Mouse (Mus musculus) brown adipose tissue, adult 24 weeks (tissue): ENCODE measurements around the gene Spire2. TPM values are rescaled to one million over a fixed set of nuclear protein-coding genes. Genes with fewer than 3 reads are reported as not detected.
A peak's percentile ranks its signal among the peaks of the same experiment; 100 is the strongest.

ENCODE experiments used
- H3K27ac ChIP-seq: fragments of 200-500 bp; replicated peaks from 2 replicates; pipeline ENCODE4 v1.5.1; 2012; ENCODE audit warnings: low read depth, mild to moderate bottlenecking, low read length
- H3K4me1 ChIP-seq: fragments of 200-500 bp; 2 replicates; pipeline ENCODE4 v1.6.1; 2012; ENCODE audit warnings: low read length, mixed read lengths; ENCODE audit not compliant: control insufficient read depth, insufficient read depth, insufficient read length
- H3K4me3 ChIP-seq: fragments of 200-500 bp; 2 replicates; pipeline ENCODE4 v1.5.1; 2012; ENCODE audit warnings: low read depth, mild to moderate bottlenecking, low read length, moderate library complexity; ENCODE audit not compliant: insufficient read depth
- polyA plus RNA-seq: library from polyadenylated mRNA; stranded (reverse); fragments of >200 nt; gene quantifications from 2 replicates; pipeline ENCODE4 v1.2.4, GENCODE M21; 2012; ENCODE audit not compliant: missing spikeins, insufficient read depth, insufficient read length

The Spire2 gene
- polyA plus RNA-seq, 1 experiment, result not detected

DNA sequence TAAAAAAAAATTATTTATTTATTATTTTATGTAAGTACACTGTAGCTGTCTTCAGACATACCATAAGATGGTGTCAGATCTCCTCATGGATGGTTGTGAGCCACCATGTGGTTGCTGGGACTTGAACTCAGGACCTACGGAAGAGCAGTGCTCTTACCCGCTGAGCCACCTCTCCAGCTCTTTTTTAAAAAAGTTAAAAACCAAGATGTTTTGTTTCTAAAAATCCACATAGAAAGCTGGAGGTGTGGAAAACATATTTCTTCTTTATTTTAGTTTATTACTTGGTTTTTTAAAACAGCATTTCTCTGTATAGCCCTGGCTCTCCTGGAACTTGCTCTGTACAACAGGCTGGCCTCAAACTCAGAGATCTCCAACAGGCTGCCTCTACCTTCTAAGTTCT, 4.0 kb upstream of the Spire2 start:
- Histone ChIP-seq H3K4me1 (no peaks in the 10 kb centered on the region), H3K27ac (no peak overlapping the region), H3K4me3 (no peak overlapping the region)

DNA sequence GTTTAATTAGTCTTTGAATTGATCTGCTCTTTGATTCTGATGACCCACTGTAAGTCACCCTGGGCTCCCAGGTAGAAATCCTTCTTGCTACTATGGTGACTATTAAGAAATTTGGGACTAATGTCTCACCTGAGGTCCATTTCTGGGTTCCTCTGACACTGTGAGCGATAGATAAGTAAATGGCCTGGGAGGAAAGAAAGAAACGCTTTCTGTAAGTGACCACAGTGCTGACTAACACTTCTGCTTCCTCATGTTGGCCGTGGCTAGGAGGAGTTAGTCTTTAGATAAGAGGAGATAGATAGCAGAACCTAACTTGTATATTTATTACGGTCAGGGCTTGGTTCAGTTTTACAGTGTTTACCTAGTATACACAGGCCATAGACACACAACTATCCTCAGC, 3.2 kb upstream of the Spire2 start:
- H3K4me1 ChIP-seq, result no peaks in the 10 kb centered on the region
- H3K4me3 ChIP-seq, result no peak overlapping the region

DNA sequence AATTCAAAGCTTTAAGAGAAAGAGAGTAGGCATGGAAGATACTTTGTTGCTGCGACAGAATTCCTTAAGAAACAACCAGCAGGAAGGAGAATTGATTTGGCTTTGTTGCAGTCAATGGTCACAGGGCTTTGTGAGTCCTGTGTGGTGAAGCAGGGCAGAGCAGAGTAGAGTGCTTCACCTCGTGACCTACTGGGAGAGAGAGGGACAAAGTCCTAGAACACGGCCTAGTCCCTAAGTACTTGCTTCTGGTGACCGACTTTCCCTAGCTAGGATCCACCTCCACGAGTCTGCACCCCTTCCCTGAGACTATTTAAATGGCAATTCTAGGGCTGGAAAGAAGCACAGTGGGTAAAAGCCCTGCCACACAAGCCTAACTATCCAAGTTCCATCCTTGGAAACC, 2.6 kb upstream of the Spire2 start:
- no peak overlapping the region for H3K4me3 ChIP-seq
- no peak overlapping the region for H3K27ac ChIP-seq
- H3K4me1 ChIP-seq, result no peaks in the 10 kb centered on the region

More for the DNA sequence above, 3.2 kb upstream of the Spire2 start:
- H3K27ac ChIP-seq, result no peak overlapping the region

DNA sequence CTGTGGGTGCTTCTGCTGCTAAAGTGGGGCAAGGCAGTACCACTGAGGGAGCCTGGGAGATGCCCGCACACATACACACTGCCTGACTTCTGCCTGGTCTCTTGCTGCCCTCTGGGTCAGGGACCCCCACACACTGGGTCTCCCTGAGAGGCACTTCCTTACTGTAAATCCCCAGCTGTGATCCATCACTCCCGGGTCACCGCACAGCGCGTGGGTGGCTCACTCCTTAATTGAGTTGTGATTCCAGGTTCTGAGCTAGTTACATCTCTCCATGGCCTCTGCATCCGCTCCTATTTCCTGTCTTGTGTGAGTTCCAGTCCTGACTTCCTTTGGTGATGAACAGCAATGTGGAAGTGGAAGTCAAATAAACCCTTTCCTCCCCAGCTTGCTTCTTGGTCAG, 1.8 kb upstream of the Spire2 start:
- Histone ChIP-seq H3K27ac (no peak overlapping the region), H3K4me1 (no peaks in the 10 kb centered on the region), H3K4me3 (no peak overlapping the region)

DNA sequence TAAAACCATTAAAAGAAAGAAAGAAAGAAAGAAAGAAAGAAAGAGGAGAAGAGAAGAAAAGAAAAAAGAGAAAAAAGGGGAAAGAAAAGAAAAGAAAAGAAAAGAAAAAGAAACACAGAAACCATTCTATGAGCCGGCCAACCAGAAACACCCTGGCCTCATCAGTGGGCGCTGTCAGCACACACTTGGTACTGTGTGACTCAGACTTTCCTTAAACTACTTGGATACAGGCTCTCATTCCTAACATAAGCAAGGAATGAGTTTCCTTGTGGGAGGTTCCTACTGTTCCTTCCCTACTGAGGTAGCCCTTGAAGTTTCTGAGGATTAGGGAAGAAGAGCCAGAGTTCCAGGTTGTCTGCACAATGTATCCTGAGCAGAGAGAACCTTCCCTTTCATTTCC, 1.2 kb upstream of the Spire2 start:
- no peak overlapping the region for H3K4me3 ChIP-seq
- H3K4me1 ChIP-seq, result no peaks in the 10 kb centered on the region
- H3K27ac ChIP-seq, result no peak overlapping the region

DNA sequence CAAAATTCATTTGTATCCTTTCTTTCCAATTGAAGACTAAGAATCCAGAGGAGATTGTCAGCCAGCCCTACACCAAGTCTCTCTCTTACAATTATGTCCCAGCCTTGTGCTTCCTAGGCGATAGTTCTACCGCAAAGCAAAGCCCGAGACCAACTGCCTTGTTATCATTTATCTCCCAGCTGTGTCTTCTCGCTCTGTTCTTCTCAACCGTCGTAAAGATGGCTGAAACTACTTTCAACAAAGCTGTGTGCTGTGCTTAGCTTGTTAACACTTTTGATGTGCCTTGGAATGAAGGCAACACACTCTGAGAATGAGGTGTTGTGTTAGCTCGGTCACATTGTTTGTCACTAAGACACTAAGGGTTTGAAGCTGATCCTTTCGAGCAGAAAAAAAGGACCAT, 703 bp upstream of the Spire2 start:
- H3K4me3 ChIP-seq, result no peak overlapping the region
- H3K27ac ChIP-seq, result no peak overlapping the region
- H3K4me1 ChIP-seq, result no peaks in the 10 kb centered on the region

DNA sequence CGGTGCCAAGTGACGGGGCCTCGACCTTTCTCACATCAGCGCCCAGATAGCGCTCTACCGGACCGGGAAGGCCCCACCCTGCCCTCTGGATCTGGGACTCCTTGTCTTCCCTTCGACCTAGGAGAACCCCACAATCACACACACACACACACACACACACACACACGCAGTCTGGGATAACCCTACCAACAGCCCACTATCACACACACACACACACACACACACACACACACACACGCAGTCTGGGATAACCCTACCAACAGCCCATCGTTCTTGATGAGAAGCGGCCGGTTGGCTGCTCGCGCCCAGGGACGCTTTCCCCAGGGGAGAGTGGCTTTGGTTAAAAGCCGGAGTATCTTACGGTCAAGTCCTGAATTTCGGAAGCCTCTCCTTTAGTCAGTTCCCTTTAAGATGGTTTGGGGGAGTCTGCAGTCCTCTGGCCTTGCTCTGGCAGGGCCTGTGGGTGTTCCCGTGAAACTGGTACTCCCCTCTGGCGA, 626 bp downstream of the Spire2 start:
- peak overlapping the region; percentile 56 for H3K4me3 ChIP-seq
- H3K27ac ChIP-seq, result no peak overlapping the region

DNA sequence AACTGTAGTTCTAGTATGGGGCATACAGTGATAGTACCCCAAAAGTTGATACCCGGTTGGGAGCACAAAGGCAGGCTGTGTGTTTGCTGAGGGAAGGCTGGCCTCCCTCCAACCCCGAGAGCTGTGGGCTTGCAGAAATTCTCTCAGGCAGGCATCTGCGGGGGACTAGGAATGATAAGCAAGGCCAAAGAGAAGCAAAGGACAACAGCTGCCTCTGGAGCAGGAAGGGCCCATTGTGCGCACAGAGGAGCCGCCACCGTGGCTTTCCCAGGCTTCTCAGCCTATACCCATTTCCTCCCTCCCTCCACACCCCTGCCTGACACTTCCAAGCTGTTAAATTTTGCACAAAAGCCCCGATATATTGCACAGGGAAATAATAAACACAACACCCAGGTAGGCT, 1.4 kb downstream of the Spire2 start:
- Histone ChIP-seq H3K4me3 (no peak overlapping the region), H3K27ac (no peak overlapping the region), H3K4me1 (no peaks in the 10 kb centered on the region)

More for the DNA sequence above, 626 bp downstream of the Spire2 start:
- H3K4me1 ChIP-seq, result no peaks in the 10 kb centered on the region

DNA sequence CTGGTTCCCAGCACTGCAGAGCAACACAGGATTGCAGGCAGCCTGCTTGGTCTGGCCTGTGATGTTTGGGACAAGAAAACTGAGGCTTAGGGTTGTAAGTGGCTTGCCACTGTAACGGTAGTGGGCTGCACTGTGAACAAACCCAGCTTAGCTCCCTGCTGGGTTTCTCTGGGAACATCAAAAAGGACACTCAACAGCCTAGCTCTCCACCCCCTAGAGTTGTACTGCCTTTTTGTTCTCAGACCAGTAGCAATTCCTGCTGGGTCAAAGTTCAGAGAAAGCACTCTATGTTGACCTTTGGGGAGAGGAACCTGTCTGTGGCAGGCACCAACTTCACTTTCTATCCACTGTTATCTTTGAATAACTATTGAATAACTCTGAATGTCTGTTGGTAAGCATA, 2.0 kb downstream of the Spire2 start:
- no peaks in the 10 kb centered on the region for H3K4me1 ChIP-seq
- no peak overlapping the region for H3K4me3 ChIP-seq
- H3K27ac ChIP-seq, result no peak overlapping the region

DNA sequence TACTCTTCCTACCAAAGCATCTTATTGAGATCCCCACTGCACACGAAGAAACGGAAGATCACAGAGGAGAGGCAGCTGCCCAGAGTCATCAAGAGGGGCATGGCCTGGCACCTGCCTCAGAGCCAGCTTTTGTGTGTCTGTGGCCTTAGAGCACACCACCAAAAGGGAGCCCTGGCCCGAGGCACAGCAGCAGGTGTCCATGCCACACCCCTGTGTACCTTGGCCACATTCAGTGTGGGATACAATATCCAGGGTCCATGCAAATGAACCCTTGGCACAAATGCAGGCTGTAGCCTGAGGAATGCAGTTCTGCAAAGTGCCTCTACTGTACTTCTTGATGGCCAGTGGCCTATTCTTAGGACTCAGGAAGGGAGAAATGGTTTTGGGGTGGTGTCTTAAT, 5.0 kb downstream of the Spire2 start:
- Histone ChIP-seq H3K4me3 (no peak overlapping the region), H3K27ac (no peak overlapping the region), H3K4me1 (peaks cover 4% of the 10 kb centered on the region; the same call in 1 of the 2 replicates)

DNA sequence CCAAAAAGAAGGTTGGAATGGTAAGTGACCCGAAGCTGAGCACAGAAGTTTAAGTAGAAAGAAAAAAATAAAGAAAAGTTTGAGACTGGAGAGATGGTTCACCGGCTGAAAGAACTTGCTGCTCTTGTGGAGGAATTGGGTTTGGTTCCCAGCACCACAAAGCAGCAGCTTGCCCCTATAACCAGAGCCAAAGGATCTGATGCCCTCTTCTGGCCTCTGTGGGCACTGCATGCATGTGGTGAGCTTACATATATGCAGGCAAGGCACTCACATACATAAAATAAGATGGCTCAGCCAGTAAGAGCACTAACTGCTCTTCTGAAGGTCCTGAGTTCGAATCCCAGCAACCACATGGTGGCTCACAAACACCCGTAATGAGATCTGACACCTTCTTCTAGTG, 7.6 kb downstream of the Spire2 start:
- H3K4me1 ChIP-seq, result peaks cover 4% of the 10 kb centered on the region; the same call in 1 of the 2 replicates
- no peak overlapping the region for H3K27ac ChIP-seq
- no peak overlapping the region for H3K4me3 ChIP-seq

DNA sequence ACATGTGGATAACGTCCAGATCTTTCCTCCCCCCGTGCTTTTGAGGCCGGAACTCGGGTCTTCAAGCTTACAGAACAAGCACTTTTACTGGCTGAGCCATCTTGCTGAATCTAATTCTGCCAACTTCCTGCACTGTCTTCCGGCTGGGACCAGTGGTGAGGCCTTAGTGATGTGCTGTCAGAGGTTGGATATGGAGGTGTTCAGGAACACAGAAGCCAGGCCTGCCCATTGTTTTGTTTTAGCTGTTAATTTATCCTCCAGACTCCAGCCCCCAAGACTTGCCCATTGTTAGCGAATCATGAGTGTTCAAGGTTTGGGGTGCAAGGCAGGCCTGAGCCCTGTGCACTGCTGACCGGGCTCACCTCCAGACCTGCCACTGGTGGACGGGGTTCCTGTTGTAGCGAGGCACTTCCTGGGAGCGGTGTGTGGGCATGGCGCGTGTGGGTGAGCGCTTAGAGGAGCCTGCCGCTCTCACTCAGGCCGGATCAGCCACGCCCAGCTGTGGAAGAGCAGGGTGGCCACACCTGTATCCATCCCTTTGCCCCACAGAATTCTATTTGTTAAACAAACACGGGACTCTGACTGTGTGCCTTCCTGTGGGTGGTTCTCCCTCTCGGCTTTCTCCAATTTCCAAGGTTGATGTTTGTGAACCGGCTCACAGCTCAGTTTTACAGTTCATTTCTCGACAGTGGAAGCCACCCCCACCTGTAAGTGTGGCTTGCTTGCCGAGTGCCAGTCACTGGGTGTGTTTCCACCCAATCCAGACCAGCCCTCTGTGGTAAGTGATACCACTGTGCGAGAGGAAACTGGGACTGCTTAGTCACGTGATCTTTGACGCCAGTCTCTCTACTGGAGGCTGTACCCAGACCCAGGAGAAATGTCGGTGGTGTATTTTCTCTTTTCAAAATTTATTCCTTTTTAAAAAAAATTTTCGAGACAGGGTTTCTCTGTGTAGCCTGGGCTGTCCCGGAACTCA, 8.8 kb downstream of the Spire2 start:
- H3K4me1 ChIP-seq, result peaks cover 4% of the 10 kb centered on the region; the same call in 1 of the 2 replicates
- no peak overlapping the region for H3K27ac ChIP-seq
- H3K4me3 ChIP-seq, result no peak overlapping the region

DNA sequence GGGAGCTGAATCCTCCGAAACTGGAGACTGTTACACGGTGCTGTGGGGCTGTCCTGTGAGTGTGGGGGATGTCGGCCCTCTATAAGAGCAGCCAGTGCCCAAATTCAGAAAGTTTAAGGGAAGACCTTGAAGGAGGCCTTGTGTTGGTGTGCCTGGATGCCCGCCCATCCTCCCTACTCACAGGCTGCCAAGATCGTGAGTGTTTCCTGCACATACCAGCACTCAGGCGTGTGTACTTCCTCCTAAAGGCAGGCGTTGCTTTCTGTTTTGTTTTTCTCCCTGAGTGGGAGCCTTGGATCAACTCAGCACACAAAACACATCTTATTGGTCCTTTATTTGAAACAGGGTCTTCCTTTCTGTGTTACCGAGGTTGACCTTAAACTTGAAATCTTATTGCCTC, 9.7 kb downstream of the Spire2 start:
- H3K4me1 ChIP-seq, result peaks cover 4% of the 10 kb centered on the region; the same call in 1 of the 2 replicates
- H3K4me3 ChIP-seq, result no peak overlapping the region
- no peak overlapping the region for H3K27ac ChIP-seq

DNA sequence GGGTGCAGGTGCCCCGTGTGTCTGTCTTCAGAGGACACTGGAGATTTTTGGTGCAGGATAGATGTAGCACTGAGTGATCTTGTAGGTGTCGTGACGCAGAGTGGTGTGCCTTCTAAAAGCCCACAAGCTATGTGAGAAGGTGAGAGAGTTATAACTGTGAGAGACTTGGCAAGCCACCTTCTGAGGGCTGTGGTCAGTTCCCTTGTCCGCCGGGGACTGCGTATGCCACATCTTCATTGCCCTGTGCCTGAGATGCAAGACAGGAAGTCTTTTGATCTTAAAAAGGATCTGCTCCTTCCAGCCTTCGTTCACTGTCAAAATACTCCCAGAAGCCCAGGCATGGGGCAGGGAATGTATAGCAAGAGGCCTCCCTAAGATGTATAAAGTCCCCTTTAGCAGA, 10.4 kb downstream of the Spire2 start:
- peaks cover 4% of the 10 kb centered on the region; the same call in 1 of the 2 replicates for H3K4me1 ChIP-seq
- H3K27ac ChIP-seq, result no peak overlapping the region

DNA sequence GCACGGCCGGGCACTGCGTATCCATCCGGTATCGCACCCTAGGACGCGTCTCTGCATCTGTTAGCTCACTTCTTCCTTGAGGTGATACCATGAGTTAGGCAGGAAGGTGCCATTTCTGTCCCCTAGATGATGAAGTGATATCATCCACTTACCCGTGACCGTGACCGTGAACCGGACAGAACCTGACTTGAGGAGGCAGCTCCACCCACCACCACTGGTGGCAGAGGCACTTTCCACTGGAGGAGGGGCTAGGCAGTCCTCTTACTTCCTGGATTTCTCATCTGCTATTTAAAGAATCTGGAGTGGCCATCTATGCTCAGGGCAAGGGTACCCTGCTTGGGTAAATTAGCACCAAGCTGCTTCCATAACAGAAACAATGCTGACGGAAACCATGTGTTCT, 10.9 kb downstream of the Spire2 start:
- Histone ChIP-seq H3K27ac (no peak overlapping the region), H3K4me1 (peaks cover 4% of the 10 kb centered on the region; the same call in 1 of the 2 replicates), H3K4me3 (no peak overlapping the region)

More for the DNA sequence above, 10.4 kb downstream of the Spire2 start:
- H3K4me3 ChIP-seq, result no peak overlapping the region

DNA sequence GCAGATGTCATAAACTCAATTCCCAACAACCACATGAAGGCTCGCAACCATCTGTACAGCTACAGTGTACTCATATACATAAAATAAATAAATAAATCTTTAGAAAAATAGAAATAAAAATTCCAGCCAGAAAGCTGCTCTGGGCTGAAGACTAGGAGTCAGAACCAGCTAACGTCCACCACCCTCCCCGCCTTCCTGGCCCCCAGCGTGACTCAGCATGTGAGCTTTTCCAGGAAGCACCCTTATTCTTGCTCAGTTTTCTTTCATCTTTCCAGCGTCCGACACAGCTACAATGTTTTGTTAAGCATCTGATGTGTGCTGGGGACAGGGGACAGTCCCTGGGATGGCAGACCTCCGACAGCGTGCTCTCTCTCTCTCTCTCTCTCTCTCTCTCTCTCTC, 12.6 kb downstream of the Spire2 start:
- Histone ChIP-seq H3K27ac (no peak overlapping the region), H3K4me1 (peaks cover 4% of the 10 kb centered on the region; the same call in 1 of the 2 replicates), H3K4me3 (no peak overlapping the region)
